Mouse (Mus musculus) MEL (cell line): Measurements from ENCODE around the gene Mcm2. TPM values are rescaled to one million over a fixed set of nuclear protein-coding genes. Genes with fewer than 3 reads are reported as not detected.

Source experiments
- DNase-seq: peaks from one replicate; pipeline ENCODE4 v3.0.0; 2011; ENCODE audit warnings: low read depth, low spot score
- H3K27ac ChIP-seq: 2 replicates; pipeline ENCODE4 v1.5.1; 2012; ENCODE audit warnings: low read depth, mild to moderate bottlenecking, control low read depth, low read length, moderate library complexity; ENCODE audit not compliant: control insufficient read depth
- H3K27me3 ChIP-seq, 2 experiments: fragments of 150-350 bp in 1 of 2; sonication (generic) in 1 of 2; 2 replicates each; pipeline ENCODE4 v1.6.1; 2012; ENCODE audit warnings: low read length in 2 of 2, mild to moderate bottlenecking in 2 of 2, improper control_type of control experiment in 1 of 2, moderate library complexity in 1 of 2; ENCODE audit not compliant: insufficient read depth in 2 of 2, control insufficient read depth in 1 of 2
- H3K36me3 ChIP-seq, 2 experiments: 2 replicates each; pipeline ENCODE4 v1.6.1; 2012 to 2014; ENCODE audit warnings: low read length in 2 of 2, improper control_type of control experiment in 1 of 2, inconsistent platforms in 1 of 2, mild to moderate bottlenecking in 1 of 2; ENCODE audit not compliant: insufficient read depth in 2 of 2, control insufficient read depth in 1 of 2
- H3K4me1 ChIP-seq, 2 experiments: fragments of 150-350 bp in 1 of 2; sonication (generic) in 1 of 2; 2 replicates each; pipeline ENCODE4 v1.6.1; 2012; ENCODE audit warnings: low read length in 2 of 2, improper control_type of control experiment in 1 of 2, mild to moderate bottlenecking in 1 of 2; ENCODE audit not compliant: insufficient read depth in 2 of 2, control insufficient read depth in 1 of 2
- H3K4me3 ChIP-seq, 2 experiments: fragments of 150-350 bp in 1 of 2; sonication (generic) in 1 of 2; 2 replicates each; pipeline ENCODE4 v1.5.1; 2012; ENCODE audit warnings: low read depth in 2 of 2, low read length in 2 of 2, mild to moderate bottlenecking in 2 of 2, moderate library complexity in 2 of 2, control low read depth in 1 of 2, improper control_type of control experiment in 1 of 2; ENCODE audit not compliant: control insufficient read depth in 1 of 2, insufficient read depth in 1 of 2
- H3K79me2 ChIP-seq: 2 replicates; pipeline ENCODE4 v1.6.1; 2012; ENCODE audit warnings: mild to moderate bottlenecking, low read length, moderate library complexity; ENCODE audit not compliant: control insufficient read depth, poor library complexity, insufficient read depth
- H3K9ac ChIP-seq: 2 replicates; pipeline ENCODE4 v1.6.1; 2012; ENCODE audit warnings: low read depth, mild to moderate bottlenecking, control low read depth, low read length, moderate library complexity; ENCODE audit not compliant: control insufficient read depth, poor library complexity, severe bottlenecking
- H3K9me3 ChIP-seq: fragments of 150-350 bp; sonication (generic); replicated peaks from 2 replicates; pipeline ENCODE4 v1.6.1; 2012; ENCODE audit warnings: mild to moderate bottlenecking, low read length, improper control_type of control experiment, moderate library complexity; ENCODE audit not compliant: insufficient read depth
- BHLHE40 ChIP-seq: IDR thresholded peaks from 2 replicates; pipeline ENCODE4 v1.6.1; 2012; ENCODE audit warnings: low read depth, mild to moderate bottlenecking, inconsistent platforms, low read length, improper control_type of control experiment, borderline replicate concordance
- CHD2 ChIP-seq: IDR thresholded peaks from 2 replicates; pipeline ENCODE4 v1.6.1; 2011; ENCODE audit warnings: low read length, improper control_type of control experiment
- CTCF ChIP-seq, 3 experiments: IDR thresholded peaks in 2 of 3; conservative IDR thresholded peaks in 1 of 3; 2 replicates each; pipeline ENCODE4 v1.5.1; 2011 to 2012; ENCODE audit warnings: low read length in 3 of 3, low read depth in 2 of 3, mild to moderate bottlenecking in 2 of 3, improper control_type of control experiment in 1 of 3, inconsistent platforms in 1 of 3, mixed read lengths in 1 of 3, moderate library complexity in 1 of 3; ENCODE audit not compliant: control insufficient read depth in 1 of 3, insufficient read depth in 1 of 3, poor library complexity in 1 of 3, severe bottlenecking in 1 of 3
- E2F4 ChIP-seq: IDR thresholded peaks from 2 replicates; pipeline ENCODE4 v1.6.1; 2011; ENCODE audit warnings: low read depth, low read length, improper control_type of control experiment, borderline replicate concordance
- ELF1 ChIP-seq: IDR thresholded peaks from 2 replicates; pipeline ENCODE4 v1.6.1; 2014; ENCODE audit warnings: low read depth, mild to moderate bottlenecking, inconsistent platforms, low read length, improper control_type of control experiment, moderate library complexity
- ETS1 ChIP-seq: IDR thresholded peaks from 2 replicates; pipeline ENCODE4 v1.6.1; 2012; ENCODE audit warnings: low read depth, mild to moderate bottlenecking, inconsistent platforms, low read length, improper control_type of control experiment, moderate library complexity
- GABPA ChIP-seq: IDR thresholded peaks from 2 replicates; pipeline ENCODE4 v1.6.1; 2012; ENCODE audit warnings: low read depth, mild to moderate bottlenecking, inconsistent platforms, low read length, improper control_type of control experiment, moderate library complexity
- HCFC1 ChIP-seq: IDR thresholded peaks from 2 replicates; pipeline ENCODE4 v1.6.1; 2012; ENCODE audit warnings: low read depth, mild to moderate bottlenecking, inconsistent platforms, low read length, improper control_type of control experiment, moderate library complexity
- JUND ChIP-seq: IDR thresholded peaks from 2 replicates; pipeline ENCODE4 v1.6.1; 2011; ENCODE audit warnings: low read depth, mild to moderate bottlenecking, improper control_type of control experiment, low read length
- MAFK ChIP-seq: IDR thresholded peaks from 2 replicates; pipeline ENCODE4 v1.6.1; 2011; ENCODE audit warnings: low read depth, mild to moderate bottlenecking, low read length, improper control_type of control experiment, borderline replicate concordance
- MEF2A ChIP-seq: IDR thresholded peaks from 2 replicates; pipeline ENCODE4 v1.6.1; 2014; ENCODE audit warnings: low read depth, mild to moderate bottlenecking, inconsistent platforms, low read length, improper control_type of control experiment; ENCODE audit not compliant: poor library complexity, insufficient replicate concordance, severe bottlenecking; ENCODE audit errors: extremely low read depth
- MYB ChIP-seq: IDR thresholded peaks from 2 replicates; pipeline ENCODE4 v1.6.1; 2011; ENCODE audit warnings: mild to moderate bottlenecking, low read depth, low read length, improper control_type of control experiment
- MYC ChIP-seq: IDR thresholded peaks from 2 replicates; pipeline ENCODE4 v1.6.1; 2011; ENCODE audit warnings: low read depth, mild to moderate bottlenecking, low read length, improper control_type of control experiment, moderate library complexity
- NELFE ChIP-seq: IDR thresholded peaks from 2 replicates; pipeline ENCODE4 v1.6.1; 2011; ENCODE audit warnings: low read depth, low read length, improper control_type of control experiment
- NRF1 ChIP-seq: IDR thresholded peaks from 2 replicates; pipeline ENCODE4 v1.6.1; 2014; ENCODE audit warnings: low read depth, mild to moderate bottlenecking, inconsistent platforms, low read length, improper control_type of control experiment, moderate library complexity; ENCODE audit not compliant: poor library complexity, insufficient read depth, severe bottlenecking
- POLR2AphosphoS2 ChIP-seq: IDR thresholded peaks from 2 replicates; pipeline ENCODE4 v1.6.1; 2011; ENCODE audit warnings: low read length, improper control_type of control experiment
- RCOR1 ChIP-seq: IDR thresholded peaks from 2 replicates; pipeline ENCODE4 v1.6.1; 2012; ENCODE audit warnings: low read depth, mild to moderate bottlenecking, inconsistent platforms, low read length, improper control_type of control experiment
- TAL1 ChIP-seq: IDR thresholded peaks from 2 replicates; pipeline ENCODE4 v1.6.1; 2012; ENCODE audit warnings: mild to moderate bottlenecking, inconsistent platforms, low read length, moderate library complexity, mixed read lengths
- TCF12 ChIP-seq: IDR thresholded peaks from 2 replicates; pipeline ENCODE4 v1.6.1; 2014; ENCODE audit warnings: low read depth, mild to moderate bottlenecking, inconsistent platforms, low read length, improper control_type of control experiment, moderate library complexity
- UBTF ChIP-seq: IDR thresholded peaks from 2 replicates; pipeline ENCODE4 v1.6.1; 2012; ENCODE audit warnings: low read depth, mild to moderate bottlenecking, inconsistent platforms, low read length, improper control_type of control experiment, moderate library complexity, borderline replicate concordance; ENCODE audit not compliant: insufficient read depth
- USF1 ChIP-seq: IDR thresholded peaks from 2 replicates; pipeline ENCODE4 v1.6.1; 2014; ENCODE audit warnings: low read depth, mild to moderate bottlenecking, inconsistent platforms, low read length, improper control_type of control experiment, moderate library complexity
- USF2 ChIP-seq, 2 experiments: IDR thresholded peaks; 2 replicates each; pipeline ENCODE4 v1.6.1; 2011 to 2012; ENCODE audit warnings: improper control_type of control experiment in 2 of 2, low read length in 2 of 2, borderline replicate concordance in 1 of 2, inconsistent platforms in 1 of 2, low read depth in 1 of 2, mild to moderate bottlenecking in 1 of 2; ENCODE audit not compliant: insufficient read depth in 1 of 2
- ZC3H11A ChIP-seq: IDR thresholded peaks from 2 replicates; pipeline ENCODE4 v1.6.1; 2012; ENCODE audit warnings: low read depth, mild to moderate bottlenecking, inconsistent platforms, low read length, improper control_type of control experiment
- ZKSCAN1 ChIP-seq: IDR thresholded peaks from 2 replicates; pipeline ENCODE4 v1.6.1; 2012; ENCODE audit warnings: low read depth, mild to moderate bottlenecking, inconsistent platforms, low read length, improper control_type of control experiment, moderate library complexity
- ZMIZ1 ChIP-seq: IDR thresholded peaks from 2 replicates; pipeline ENCODE4 v1.6.1; 2012; ENCODE audit warnings: low read depth, mild to moderate bottlenecking, inconsistent platforms, low read length, improper control_type of control experiment, moderate library complexity
- polyA plus RNA-seq, 2 experiments: library from polyadenylated mRNA; stranded (reverse) in 1 of 2; unstranded in 1 of 2; fragments of >175 nt in 1 of 2; fragments of >200 nt in 1 of 2; gene quantifications; 2 replicates each; pipeline versions ENCODE4 v1.2.1 to v1.2.4; 2012; ENCODE audit warnings: low replicate concordance in 2 of 2, low read depth in 1 of 2; ENCODE audit not compliant: insufficient read length in 2 of 2, insufficient read depth in 1 of 2, missing spikeins in 1 of 2
- total RNA-seq: library from RNA; depleted of rRNA; stranded (reverse); fragments of 300-350 nt; gene quantifications from 2 replicates; pipeline ENCODE4 v1.2.3, GENCODE M21; 2012

The Mcm2 gene
- total and polyA plus RNA-seq, 3 experiments: 110 to 268 (median 242) TPM

DNA sequence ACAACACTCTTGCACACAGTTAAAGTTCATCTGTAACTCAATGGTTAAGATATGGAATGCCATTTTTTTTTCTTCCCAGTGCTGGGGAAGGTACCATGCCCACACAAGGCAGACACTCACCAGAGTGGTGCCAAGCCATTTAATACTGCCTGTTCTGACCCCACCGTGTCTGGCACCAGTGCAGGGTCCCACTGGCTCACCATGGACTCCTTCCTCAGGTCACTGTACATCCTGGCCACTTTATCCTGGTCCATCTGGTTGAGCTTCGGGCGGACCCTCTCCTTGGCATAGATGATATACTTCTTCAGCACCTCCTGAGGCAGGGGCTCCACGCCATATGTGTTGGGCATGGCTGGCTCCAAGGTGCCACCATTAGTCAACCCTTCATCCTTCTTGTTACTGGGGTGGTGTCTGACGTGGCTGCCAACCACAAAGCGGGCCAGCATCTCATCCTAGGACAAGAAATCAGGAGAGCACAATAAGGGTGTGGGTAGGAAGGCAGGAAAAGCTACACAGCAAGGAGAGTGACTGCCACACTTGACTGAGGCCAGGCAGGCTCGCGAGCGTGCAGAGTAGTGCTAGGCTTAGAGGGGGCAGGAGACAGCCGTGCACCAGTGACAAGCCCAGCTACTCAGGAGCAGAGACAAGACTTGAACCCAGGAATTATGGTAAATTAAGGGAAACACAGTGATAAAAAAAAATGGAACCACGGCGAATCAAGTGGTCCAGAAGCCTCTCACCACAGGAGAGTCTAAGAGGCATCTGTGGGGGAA is 12.8 kb downstream of the Mcm2 start:
- TF ChIP-seq BHLHE40: no peak
- TF ChIP-seq USF1: no peak
- no peak for TF ChIP-seq CTCF (IDR thresholded peaks at IDR 0.05 in 2 of 3, conservative IDR thresholded peaks at IDR 0.05 in 1 of 3; ENCODE audit: control insufficient read depth in 1 of 3, insufficient read depth in 1 of 3, low read depth in 2 of 3, low read length in 3 of 3, poor library complexity in 1 of 3, severe bottlenecking in 1 of 3)
- no peak for TF ChIP-seq HCFC1
- no peak for TF ChIP-seq JUND
- no peak for TF ChIP-seq NRF1
- no peak for TF ChIP-seq ELF1
- TF ChIP-seq ZKSCAN1: no peak
- TF ChIP-seq GABPA: no peak

GRCm38 (mm10) chr6:88884690-88885089 is 13.9 kb downstream of the Mcm2 start:
- Histone ChIP-seq H3K79me2 (no peaks in the 10 kb centered on the region), H3K36me3 (peaks cover 0 to 23% of the 10 kb centered on the region in 2 experiments; a peak in 2 of 4 replicates), H3K9me3 (no peaks in the 10 kb centered on the region), H3K27ac (no peak overlapping the region), H3K4me3 (no peak overlapping the region), H3K4me1 (no peaks in the 10 kb centered on the region), H3K9ac (no peak overlapping the region), H3K27me3 (no peaks in the 10 kb centered on the region)
- no peak for TF ChIP-seq TAL1
- TF ChIP-seq E2F4: no peak
- TF ChIP-seq CHD2: no peak
- no peak for TF ChIP-seq POLR2AphosphoS2
- no peak for TF ChIP-seq ZC3H11A
- no peak for TF ChIP-seq ZMIZ1
- no peak for TF ChIP-seq TCF12
- no peak for TF ChIP-seq USF2 (IDR thresholded peaks at IDR 0.05; ENCODE audit: borderline replicate concordance in 1 of 2, insufficient read depth in 1 of 2, low read depth in 1 of 2, low read length in 2 of 2)
- TF ChIP-seq MYC: no peak
- TF ChIP-seq USF1: no peak
- TF ChIP-seq MEF2A: no peak
- no peak for TF ChIP-seq RCOR1
- TF ChIP-seq ZKSCAN1: no peak
- TF ChIP-seq ETS1: no peak
- no peak for TF ChIP-seq UBTF
- TF ChIP-seq NELFE: no peak
- TF ChIP-seq MYB: no peak
- TF ChIP-seq MAFK: no peak
- no peak for DNase-seq

More for the DNA sequence above, 12.8 kb downstream of the Mcm2 start:
- Histone ChIP-seq H3K9me3 (no peaks in the 10 kb centered on the region), H3K4me1 (no peaks in the 10 kb centered on the region), H3K9ac (no peak overlapping the region), H3K4me3 (no peak overlapping the region), H3K36me3 (peaks cover 0 to 31% of the 10 kb centered on the region in 2 experiments; a peak in 2 of 4 replicates), H3K79me2 (no peaks in the 10 kb centered on the region), H3K27ac (no peak overlapping the region), H3K27me3 (no peaks in the 10 kb centered on the region)
- DNase-seq: no peak
